Mouse (Mus musculus) c-Kit-positive CD71-positive TER-119-negative erythroid progenitor cells, embryonic 14.5 days (primary cell): ENCODE data around the gene Limd2.
"Not testable (repeated sequence)": the region's sequence is repeated elsewhere in the genome, so short reads cannot be mapped to it uniquely, and the experiment has no call there.

Experiments used
- DNase-seq: peaks from one replicate; pipeline ENCODE4 v3.0.0-alpha.2; 2013; ENCODE audit warnings: low read depth

Limd2 gene

DNA sequence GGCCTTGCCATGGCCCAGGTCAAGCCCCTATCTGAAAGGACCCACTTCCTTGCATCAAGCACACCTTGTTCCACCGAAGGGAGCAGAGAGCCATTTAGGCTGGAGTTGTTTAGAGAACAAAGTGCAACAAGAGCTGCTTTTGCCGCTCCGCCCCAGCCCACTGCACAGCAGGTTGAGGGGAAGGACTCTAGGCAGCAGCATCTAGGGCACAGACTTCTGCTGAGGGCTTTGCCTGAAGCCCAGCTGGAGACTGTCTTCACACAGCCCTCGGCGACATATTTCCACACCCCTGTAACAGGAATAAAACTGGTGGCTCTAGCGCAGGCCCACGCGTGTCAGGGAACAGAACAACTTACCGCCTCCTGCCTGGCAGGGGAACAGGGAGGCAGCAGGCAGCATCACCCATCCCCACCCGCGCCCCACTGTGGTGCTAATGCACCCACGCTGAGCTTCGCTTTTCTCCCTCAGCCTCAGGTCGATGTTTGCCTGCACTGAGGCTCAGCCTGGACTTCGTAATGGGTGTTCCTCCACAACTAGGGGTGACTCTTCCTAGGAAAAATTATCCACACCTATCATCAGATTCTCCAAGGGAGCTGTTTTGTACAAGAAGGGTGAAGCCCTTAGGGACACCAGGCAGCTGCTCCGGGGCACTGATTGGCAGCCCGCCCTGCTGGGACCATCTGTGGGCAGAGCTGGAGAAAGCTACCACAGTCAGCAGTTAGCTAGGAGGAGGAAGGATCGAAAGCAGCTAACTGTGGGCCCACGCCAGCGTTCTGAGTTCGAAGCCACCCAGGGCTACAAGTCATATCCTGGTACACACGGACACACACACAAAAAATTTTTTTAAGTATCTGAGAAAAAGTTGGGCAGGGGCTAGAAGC, at the start of gene Limd2, which contains the start of gene Gm10840:
Gene Limd2, minus strand, starts transcription at position 20 of the 881 bp plus-strand sequence.
Gene Gm10840, plus strand, starts transcription at position 10 of the 881 bp plus-strand sequence.
- no peak for DNase-seq

DNA sequence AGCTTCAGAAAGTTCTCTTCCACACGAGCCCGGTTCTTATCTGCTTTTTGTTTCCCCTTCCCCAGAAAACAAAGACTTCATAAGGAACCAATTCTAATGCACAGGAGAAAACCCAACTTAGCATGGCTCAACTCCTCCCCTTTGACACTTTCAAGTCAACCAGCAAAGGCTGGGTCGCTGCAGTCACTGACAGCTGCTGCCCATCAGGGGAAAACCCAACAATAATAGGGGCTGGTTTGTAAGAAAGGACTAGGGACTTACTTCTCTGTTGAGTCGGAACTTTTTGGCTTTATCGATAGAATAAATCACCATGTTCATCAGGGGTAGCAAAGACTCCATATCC, 41.4 kb upstream of the Limd2 start, which contains the start of gene Strada:
Gene Strada, minus strand, starts transcription at position 46 of the 343 bp plus-strand sequence.
- DNase-seq = no peak

DNA sequence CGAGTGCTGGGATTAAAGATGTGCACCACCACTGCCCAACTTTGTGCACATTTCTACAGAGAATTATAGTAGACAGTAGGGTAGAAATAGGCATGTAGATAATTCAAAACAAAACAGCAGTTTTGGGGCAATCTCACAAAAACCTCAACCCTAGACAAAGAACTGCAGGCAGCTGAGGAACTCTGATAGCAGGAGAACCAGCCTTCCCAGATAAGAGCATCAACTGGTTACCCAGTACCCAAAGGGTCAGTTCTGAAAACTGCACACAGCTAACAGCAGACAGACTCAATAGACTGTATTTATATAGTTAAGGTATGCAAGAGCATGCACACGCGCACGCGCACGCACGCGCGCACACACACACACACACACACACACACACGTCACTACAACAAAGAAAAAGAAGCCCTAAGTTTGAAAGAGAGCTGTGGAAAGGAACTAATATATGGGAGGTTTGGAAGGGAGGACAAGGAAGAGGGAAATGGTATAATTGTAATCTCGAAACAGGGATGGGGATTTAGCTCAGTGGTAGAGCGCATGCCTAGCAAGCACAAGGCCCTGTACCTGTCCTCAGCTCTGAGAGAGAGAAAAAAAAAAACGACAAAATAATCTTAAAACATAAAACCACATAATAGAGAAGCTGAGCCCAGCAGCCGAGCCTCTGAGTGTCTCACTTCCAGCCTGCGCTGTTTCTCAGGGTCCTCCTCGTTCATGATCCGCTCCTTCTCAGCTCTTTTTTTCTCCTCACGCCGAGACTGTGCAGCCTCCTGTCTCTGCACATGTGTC, 40.9 kb upstream of the Limd2 start:
- no peak for DNase-seq

DNA sequence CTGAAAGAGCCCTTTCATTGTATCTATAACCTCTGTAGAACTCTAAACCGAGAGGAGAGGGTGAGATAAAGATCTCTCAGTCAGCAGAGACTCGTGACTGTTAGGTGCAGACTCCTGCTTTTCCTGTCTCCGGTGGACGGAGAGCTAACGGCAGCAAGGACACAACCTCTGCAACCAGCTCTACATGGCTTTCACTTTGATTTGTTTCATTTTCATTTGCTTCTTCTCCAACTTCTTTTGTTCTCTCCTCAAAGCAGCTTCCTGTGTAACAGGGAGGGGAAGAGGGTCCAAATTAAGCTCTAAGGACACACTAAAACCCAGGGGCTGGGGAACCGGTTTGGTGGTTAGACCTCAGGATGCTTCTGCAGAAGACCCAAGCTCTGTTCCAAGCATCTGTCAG, 40.1 kb upstream of the Limd2 start:
- DNase-seq = no peak

DNA sequence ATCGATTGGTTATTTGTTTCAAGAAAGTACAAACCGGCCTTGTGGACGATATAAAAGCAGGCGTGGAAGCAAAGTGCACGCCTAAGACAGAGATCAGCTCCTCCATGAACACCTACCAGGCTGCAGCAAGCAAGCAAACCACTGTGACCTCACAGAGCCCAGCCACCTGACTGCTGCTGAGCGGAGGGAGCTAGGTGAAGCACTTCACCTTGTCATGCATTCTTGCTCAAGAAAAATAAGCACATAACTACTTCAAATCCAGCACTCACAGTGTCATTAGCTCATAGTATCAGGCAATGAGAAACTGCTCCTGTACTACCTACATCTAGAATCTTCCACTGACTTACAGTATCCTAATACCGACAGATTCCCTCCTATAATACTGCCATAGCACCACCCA, 39.3 kb upstream of the Limd2 start:
- not testable (repeated sequence) for DNase-seq

DNA sequence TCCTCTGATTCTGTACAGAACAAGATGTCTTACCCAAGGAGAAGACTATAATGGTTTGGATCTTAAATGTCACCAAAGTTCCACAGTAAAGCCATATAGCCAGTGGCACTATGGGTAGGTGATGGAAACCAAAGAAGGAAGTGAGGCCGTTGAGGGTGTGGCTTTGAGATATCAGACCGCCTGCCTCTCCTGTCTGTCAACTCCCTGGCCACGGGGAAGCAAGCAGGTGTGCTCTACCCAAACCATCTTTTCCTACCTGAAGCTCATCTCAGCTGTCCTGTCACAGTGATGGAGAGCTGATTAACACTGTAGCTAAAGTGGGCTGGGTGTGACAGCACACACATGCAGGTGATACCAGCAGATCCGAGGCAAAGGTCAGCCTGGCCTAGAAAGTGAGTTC, 37.6 kb upstream of the Limd2 start:
- no peak for DNase-seq

DNA sequence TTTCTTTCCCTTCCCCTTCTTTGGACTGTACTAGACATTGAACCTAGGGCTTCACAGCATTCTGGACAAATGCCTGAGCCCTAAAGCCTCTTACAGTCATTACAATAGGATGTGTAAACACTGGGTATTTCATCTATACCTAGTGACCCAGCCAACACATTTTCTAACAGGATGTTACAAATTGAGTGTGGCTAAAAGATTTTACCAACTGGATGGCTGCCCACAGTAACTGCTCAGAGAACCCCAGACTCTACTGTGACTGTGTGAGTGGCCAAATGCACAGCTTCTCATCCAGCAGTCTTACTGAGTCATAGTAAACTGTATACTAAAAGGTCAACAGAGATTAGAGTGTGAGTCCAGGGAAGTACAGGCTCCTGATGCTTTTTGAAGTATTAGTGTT, 34.7 kb upstream of the Limd2 start:
- no peak for DNase-seq

DNA sequence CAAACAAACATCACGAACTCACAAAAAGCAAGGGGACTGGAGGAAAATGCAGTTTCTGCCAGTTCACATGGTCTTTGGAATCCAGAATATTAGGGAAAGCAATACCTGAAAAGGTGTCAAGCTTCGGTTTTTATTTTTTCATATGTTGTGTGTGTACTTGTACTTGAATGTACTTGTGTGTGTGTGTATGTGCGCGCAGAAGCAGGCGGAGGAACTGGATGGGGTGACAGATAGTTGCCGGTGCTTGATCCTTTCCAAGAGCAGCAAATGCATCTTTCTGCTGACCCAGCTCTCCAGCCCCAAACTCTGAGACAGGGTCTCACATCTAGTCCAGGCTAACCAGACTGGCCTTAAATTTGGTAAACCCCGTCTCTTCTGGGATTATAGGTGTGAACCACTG, 34.2 kb upstream of the Limd2 start:
- DNase-seq = no peak

DNA sequence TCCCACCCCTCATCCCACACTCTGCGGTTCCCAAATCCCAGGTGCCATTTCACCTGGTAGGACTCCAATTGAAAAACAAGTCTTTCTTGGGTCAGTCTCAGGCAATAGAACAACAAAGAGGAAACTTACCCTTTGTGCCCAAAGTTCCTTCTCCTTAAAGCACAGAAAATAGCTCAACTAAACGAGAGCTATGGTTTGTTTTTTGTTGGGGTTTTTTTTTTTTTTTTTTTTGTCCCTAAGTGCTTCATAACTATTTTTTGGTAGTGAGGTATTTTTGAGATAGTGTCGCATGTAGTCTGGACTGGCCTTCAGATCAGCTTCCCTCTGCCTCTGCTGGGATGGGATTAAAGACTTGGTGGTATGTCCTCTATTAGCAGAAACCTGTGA, 33.5 kb upstream of the Limd2 start:
- no peak for DNase-seq

DNA sequence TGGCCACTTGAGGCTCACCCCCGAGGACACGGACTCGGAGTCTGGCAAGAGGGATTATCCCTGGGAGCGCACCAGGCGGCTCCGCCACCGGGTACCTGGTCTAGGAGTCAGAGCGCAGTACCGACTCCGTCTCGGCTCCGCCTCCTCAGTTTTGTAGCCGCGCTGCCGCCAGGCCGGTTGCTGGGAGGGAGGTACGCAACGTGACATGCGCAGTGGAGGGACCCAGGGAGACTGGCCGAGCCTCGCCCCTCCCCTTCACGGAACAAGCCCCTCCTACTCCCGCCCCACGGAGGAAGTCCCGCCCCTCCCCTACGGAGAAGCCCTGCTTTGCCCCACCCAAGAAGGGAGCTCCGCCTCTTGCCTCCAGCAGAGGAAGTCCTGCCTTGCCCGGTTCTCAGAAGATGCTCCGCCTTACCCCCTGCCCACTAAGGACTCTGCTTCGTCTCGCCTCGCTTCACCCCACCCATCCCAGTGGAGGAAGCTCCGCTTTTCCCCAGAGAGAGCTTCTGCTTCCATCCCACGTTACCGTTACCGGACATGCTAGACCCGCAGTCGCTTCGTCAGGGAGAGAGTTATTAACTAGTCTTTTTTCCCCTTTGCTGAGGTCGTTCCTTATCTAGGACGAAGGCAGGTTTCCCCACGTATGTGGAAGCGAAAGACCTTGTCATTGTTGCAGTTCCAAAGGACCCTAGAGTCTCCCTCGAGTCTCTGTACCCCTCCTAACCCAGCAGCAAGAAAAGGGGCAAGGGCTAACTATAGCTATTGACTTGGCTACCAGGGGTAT, 32.9 kb upstream of the Limd2 start:
- peak; percentile 96 for DNase-seq

DNA sequence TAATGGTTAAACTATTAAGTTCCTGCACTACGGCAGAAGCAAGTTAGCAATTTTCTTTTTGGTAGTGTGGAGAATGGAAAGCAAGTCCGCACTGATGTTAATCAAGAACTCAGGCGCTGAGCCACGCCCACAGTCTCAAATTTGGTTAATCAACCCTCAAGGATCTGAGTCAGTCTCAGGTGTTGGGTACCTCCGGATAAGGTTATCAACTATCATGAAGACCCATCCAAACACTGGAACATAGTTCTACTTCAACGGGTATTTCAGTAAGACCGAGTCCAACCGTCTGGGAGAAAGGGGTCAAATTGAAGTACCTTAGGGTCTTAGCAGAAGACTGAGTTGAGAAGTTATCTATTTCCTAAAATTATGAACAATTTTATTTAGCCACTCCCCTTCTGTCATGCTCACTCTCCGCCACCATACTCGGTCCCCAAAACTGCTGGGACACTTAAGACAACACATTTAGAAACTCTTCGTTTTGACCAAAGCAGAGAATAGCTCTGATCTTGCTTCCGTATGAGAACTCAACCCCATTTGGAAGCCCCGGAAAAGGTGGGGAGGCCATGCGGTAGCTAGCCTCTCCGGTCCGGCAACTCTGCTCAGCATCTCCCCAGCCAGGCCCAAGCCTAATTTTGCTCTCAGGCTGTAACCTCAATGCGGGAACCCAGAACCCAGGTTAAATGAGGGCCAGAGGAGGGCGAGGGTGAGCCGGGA, 32.2 kb upstream of the Limd2 start:
- peak; percentile 46 for DNase-seq

DNA sequence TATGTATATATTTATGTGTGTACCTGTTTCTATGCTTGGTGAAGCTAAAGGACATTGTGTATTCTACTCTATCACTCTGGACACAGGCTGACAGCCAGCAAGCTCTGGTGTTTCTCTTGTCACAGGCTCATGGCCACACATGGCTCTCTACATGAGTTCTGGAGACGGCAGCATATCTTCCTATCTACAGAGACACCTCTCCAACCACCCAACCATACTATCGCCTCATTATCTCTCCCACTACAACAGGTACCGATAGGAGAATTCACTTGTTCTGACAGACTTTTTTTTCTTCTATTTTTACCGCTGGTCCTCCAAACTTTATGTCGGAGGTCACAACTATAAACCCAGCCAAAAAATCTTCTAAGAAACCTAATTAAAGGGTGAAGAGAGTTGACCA, 31.6 kb upstream of the Limd2 start:
- no peak for DNase-seq

DNA sequence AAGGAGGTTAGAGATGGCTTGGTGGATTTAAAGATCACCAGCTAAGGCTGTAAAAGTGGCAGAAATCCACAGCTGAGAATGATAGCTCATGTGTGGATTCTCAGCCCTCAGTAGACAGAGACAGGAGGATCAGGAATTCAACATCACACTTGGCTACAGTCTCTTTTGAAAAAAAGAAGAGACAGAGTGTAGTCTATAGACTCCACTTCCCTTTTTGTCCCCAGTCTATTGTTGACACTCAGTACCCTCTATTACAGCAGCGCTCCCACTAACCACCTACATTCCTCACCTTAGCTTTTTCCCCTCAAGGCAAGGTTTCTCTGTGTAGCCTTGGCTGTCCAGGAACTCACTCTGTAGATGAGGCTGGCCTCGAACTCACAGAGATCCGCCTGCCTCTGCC, 31.1 kb upstream of the Limd2 start:
- DNase-seq = no peak

DNA sequence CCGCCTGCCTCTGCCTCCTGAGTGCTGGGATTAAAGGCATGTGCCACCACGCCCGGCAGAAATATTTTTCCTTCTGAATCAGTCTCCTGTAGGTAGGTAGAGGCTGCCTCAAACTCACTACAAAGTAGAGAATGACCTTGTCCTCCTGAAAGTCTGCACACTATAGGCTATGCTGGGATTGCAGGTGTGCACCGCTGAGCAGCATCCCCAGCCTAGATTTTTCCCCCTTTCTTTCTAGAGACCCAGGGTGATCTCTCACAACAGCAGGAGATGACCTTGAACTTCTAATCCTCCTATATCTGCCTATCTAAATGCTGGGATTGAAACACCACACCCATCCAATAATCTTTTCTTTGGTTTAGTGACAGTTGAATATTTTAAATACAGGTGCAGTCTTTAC, 26.7 kb upstream of the Limd2 start:
- no peak for DNase-seq

DNA sequence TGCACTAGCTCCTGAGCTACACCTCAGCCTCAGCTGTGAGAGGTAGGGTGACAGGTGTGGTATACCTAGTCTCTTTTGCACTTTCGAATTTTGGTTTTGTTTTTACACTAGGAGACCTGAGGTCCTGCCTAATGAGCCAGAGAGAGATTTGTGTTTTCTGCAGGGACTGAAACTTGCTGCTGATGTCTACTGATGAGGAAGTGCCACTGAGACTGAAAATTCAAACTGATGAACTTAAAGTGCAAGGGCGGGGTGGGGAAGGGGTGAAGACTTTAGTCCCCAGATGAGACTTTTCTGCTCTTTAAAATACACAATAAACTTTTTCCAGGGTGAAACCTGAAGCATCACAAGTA, 19.8 kb upstream of the Limd2 start:
- no peak for DNase-seq

DNA sequence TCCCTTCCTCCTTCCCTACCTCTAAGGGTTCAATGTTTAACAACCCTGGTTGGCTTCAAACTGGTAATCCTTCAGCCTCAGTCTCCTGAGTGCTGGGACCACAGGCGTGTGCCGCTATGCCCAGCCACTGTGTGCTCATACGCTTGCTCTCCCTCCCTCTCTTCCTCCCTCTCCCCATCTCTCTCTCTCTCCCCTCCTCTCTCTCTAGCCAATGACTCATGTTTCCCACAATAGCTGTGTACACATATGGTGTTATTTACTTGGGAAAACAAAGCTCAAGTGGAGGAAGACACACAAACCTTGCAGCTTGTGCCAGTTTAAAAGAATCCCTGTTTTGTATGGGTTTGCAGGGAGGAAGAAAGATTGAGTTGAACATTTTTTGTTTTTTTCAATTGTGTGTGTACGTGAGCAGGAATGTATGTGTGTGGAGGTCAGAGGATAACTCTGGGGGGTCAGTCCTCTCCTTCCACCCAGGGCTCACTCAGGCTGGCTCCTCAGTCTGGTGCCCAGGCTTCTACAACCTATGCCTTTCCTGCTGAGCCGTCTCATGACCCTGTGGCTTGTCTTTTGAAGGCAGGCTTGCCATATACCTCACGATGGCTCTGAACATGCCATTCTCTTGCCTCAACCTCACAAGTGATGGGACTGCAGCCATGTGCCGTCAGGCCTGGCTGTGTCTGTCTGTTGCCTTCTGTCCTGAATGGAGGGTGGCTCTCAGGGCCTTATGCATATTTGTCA, 19.2 kb upstream of the Limd2 start:
- DNase-seq = no peak

DNA sequence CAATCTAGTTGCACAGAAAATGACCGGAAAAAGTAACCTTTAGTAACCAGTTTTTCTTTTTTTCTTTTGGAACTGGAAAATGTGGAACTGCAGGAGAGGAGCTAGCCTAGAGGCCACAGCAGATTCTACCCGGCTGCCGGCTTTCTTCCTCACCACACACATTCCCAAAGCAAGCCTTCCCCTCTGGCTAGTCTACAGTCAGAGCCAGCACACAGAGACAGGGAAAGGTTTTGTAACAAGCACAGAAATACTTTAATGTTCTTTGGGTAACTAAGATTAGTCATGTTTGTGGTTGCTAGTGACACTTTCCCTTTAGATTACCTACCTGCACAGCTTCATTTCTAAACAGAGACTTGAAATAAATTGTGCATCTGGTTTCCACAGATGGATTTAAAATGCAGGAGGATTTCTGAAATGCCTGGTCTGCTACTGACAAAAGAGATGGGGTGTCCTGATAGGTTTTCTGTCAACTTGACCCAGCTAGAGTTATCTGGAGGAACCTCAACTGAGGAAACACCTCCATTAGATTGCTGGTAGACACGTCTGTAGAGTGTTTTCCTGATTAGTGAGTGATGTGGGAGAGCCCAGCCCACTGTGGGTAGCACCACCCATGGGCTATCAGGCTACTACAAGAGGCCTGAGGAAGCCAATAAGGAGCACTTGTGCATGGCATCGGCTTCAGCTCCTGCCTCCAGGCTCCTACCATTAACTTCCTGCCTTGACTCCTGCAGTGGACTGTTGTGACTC, 17.5 kb upstream of the Limd2 start:
- DNase-seq = no peak

DNA sequence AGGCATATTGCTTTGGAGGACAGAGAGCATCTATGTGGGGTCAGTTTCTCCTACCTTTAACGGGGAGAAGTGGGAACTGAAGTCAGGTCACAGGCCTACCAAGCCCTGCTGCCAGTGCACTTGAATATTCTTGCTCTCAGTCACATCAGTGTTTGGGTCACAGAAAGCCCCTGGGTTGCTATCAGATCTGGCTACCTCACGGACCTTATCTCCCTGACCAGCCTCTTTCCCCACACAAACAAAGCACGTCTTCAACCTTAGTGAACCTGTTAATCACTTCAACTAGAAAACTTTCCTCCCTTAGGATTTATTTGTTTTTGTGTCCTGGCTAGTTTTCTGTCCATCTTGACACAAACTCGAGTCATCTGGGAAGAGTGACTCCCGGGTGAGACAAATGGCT, 15.7 kb upstream of the Limd2 start:
- DNase-seq = no peak

DNA sequence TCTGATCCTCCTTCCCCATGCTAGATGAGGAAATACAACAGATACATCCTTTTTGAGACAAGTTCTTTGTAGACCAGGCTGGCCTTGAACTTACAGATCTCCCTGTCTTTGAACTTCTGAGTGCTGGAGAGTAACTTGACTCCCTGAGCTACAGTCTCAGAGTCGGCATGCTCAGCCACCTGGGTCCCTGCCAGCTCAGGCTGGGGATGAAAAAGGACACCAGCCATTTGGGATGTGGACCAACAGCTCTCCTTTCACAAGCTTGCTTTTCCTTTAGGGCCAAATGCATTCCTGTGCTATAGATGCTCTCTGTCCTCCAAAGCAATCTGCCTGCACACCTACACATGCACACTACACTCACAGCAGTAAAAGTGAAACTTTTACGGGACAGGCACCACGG, 14.4 kb upstream of the Limd2 start:
- no peak for DNase-seq

DNA sequence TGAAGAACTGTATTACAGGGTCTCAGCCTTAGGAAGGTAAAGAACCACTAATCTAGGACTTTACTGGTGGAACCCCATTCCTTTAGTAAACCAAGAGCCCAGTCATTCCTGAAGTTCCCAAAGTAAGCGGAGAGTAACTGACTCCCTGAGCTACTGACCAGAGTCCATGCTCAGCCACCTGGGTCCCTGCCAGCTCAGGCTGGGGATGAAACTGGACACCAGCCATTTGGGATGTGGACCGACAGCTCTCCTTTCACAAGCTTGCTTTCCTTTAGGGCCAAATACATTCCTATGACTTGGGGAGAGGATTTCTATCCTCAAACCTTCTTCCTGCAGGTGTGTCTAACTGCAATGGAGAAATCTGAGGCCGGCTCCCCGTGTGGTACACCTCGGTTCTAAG, 13.7 kb upstream of the Limd2 start:
- no peak for DNase-seq

DNA sequence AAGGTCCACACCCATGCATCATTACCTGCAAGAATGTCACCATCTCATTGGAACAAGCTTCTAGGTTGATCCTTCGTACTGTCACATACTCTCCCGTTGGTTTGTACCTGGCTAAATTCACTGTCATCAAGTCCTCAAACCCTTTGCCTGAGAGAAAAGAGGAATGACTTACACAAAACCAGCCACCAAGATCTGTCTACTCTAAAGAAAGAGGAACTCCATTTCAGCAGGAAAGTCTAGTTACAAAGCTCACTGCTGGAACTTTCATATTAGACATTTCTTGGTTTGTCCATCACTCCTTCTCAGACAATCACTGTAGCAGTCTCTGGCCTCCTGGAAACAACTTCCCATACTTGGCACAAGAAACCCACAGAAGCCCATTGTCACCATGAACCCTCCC, 12.6 kb upstream of the Limd2 start:
- no peak for DNase-seq
